Mouse (Mus musculus): ENCODE measurements around the gene Ube2t.
A peak's percentile ranks its signal among the peaks of the same experiment; 100 is the strongest.

Gene Ube2t

GRCm38 (mm10) chr1:134962053-134962803, at the start of gene Ube2t:
TSS of gene Ube2t (plus strand) at chr1:134962565.
- DNase-seq = peak; percentile 95

GRCm38 (mm10) chr1:134913535-134913934, 48.8 kb upstream of the Ube2t start:
- no peak for DNase-seq

- no peak for DNase-seq
Observed at GRCm38 (mm10) chr1:134915421-134915820, 46.9 kb upstream of the Ube2t start.

- DNase-seq = no peak
Observed at GRCm38 (mm10) chr1:134919010-134919409, 43.4 kb upstream of the Ube2t start.

GRCm38 (mm10) chr1:134932431-134932830, 29.9 kb upstream of the Ube2t start:
- no peak for DNase-seq

GRCm38 (mm10) chr1:134936335-134936734, 26.0 kb upstream of the Ube2t start:
- DNase-seq = no peak

- DNase-seq = no peak
Observed at GRCm38 (mm10) chr1:134938233-134938632, 24.1 kb upstream of the Ube2t start.

- DNase-seq = no peak
Observed at GRCm38 (mm10) chr1:134940863-134941262, 21.5 kb upstream of the Ube2t start.

- DNase-seq = no peak
Observed at GRCm38 (mm10) chr1:134942898-134943297, 19.5 kb upstream of the Ube2t start.

GRCm38 (mm10) chr1:134947590-134947989, 14.8 kb upstream of the Ube2t start:
- DNase-seq = no peak

- DNase-seq = no peak
Observed at GRCm38 (mm10) chr1:134949946-134950345, 12.4 kb upstream of the Ube2t start.

- no peak for DNase-seq
Observed at GRCm38 (mm10) chr1:134955050-134955636, 7.2 kb upstream of the Ube2t start.

GRCm38 (mm10) chr1:134955637-134956176, 6.7 kb upstream of the Ube2t start, which contains the start of gene Ppp1r12b:
TSS of gene Ppp1r12b (minus strand) at chr1:134955942.
- DNase-seq = peak; percentile 96

- no peak for DNase-seq
Observed at GRCm38 (mm10) chr1:134960634-134961033, 1.7 kb upstream of the Ube2t start.

- DNase-seq = no peak
Observed at GRCm38 (mm10) chr1:134962821-134963220, 456 bp downstream of the Ube2t start.

- DNase-seq = no peak
Observed at GRCm38 (mm10) chr1:134965430-134965829, 3.1 kb downstream of the Ube2t start.

- no peak for DNase-seq
Observed at GRCm38 (mm10) chr1:134972920-134973319, 10.6 kb downstream of the Ube2t start.

GRCm38 (mm10) chr1:134987173-134987961, 25.0 kb downstream of the Ube2t start:
- DNase-seq = peak; percentile 51

GRCm38 (mm10) chr1:134987962-134988341, 25.6 kb downstream of the Ube2t start:
- no peak for DNase-seq

GRCm38 (mm10) chr1:134989372-134989771, 27.0 kb downstream of the Ube2t start:
- DNase-seq = peak; percentile 82

- no peak for DNase-seq
Observed at GRCm38 (mm10) chr1:134992046-134992645, 29.8 kb downstream of the Ube2t start.

- no peak for DNase-seq
Observed at GRCm38 (mm10) chr1:134994739-134995138, 32.4 kb downstream of the Ube2t start.

GRCm38 (mm10) chr1:134995437-134995836, 33.1 kb downstream of the Ube2t start:
- DNase-seq = no peak
